Mouse (Mus musculus) thymus, postnatal 10 days (tissue): ENCODE measurements at regions not wholly inside any gene's neighbourhood (a gene's known extent, or its start where the extent isn't known, plus 50 kb on each side); places are given as distances from the start of the nearest gene placed in this dataset.

Experiments
- DNase-seq, 2 experiments: peaks; one replicate each; pipeline ENCODE4 v3.0.0; 2021; ENCODE audit warnings: low spot score in 2 of 2

GRCm38 (mm10) chr2:61453490-61454281 lies 124.7 kb upstream of the Tank start:
- no peak for DNase-seq

- DNase-seq: no peak
These were observed 125.8 kb upstream of the Tank start for GRCm38 (mm10) chr2:61452581-61452980.

GRCm38 (mm10) chr2:61450731-61451130 lies 127.7 kb upstream of the Tank start:
- no peak for DNase-seq

GRCm38 (mm10) chr2:61436591-61436990 lies 141.8 kb upstream of the Tank start:
- no peak for DNase-seq

- DNase-seq: no peak
These were observed 170.5 kb upstream of the Tank start for GRCm38 (mm10) chr2:61407881-61408280.

- DNase-seq: no peak
These were observed 172.2 kb upstream of the Tank start for GRCm38 (mm10) chr2:61406104-61406751.

- no peak for DNase-seq
These were observed 173.1 kb upstream of the Tank start for GRCm38 (mm10) chr2:61405261-61405660.

- DNase-seq: no peak
These were observed 175.5 kb upstream of the Tank start for GRCm38 (mm10) chr2:61402588-61403487.

- peak; percentile 6 to 41 for DNase-seq
These were observed 176.5 kb upstream of the Tank start for GRCm38 (mm10) chr2:61401636-61402587.

- no peak for DNase-seq
These were observed 179.8 kb upstream of the Tank start for GRCm38 (mm10) chr2:61398633-61399032.

GRCm38 (mm10) chr2:61389622-61390021 lies 188.8 kb upstream of the Tank start:
- no peak for DNase-seq

- DNase-seq: no peak
These were observed 189.2 kb upstream of the Tank start for GRCm38 (mm10) chr2:61389207-61389606.

- DNase-seq: no peak
These were observed 190.8 kb upstream of the Tank start for GRCm38 (mm10) chr2:61387561-61387960.

GRCm38 (mm10) chr2:61386966-61387365 lies 191.4 kb upstream of the Tank start:
- no peak for DNase-seq

GRCm38 (mm10) chr2:61384467-61384866 lies 193.9 kb upstream of the Tank start:
- DNase-seq: no peak

GRCm38 (mm10) chr2:61383744-61384295 lies 194.6 kb upstream of the Tank start:
- no peak for DNase-seq

- DNase-seq: no peak
These were observed 199.3 kb upstream of the Tank start for GRCm38 (mm10) chr2:61379076-61379475.

GRCm38 (mm10) chr2:61378297-61378696 lies 200.1 kb upstream of the Tank start:
- DNase-seq: no peak

- no peak for DNase-seq
These were observed 200.6 kb upstream of the Tank start for GRCm38 (mm10) chr2:61377756-61378155.

- DNase-seq: no peak
These were observed 215.8 kb upstream of the Tank start for GRCm38 (mm10) chr2:61362606-61363005.

GRCm38 (mm10) chr2:61361394-61361793 lies 217.0 kb upstream of the Tank start:
- no peak for DNase-seq
